Mouse (Mus musculus) forebrain, postnatal 0 days (tissue): ENCODE data around the gene Galntl6. TPM values are rescaled to one million over a fixed set of nuclear protein-coding genes. Genes with fewer than 3 reads are reported as not detected.
A peak's percentile ranks its signal among the peaks of the same experiment; 100 is the strongest.
"Not testable (repeated sequence)": the region's sequence is repeated elsewhere in the genome, so short reads cannot be mapped to it uniquely, and the experiment has no call there.

ENCODE experiments used
- ATAC-seq: fragments of 200-750 bp; cut with Nextera tagmentation; 2 replicates; pipeline ENCODE4 v1.8.0; 2017; ENCODE audit warnings: mild to moderate bottlenecking, moderate library complexity
- DNase-seq: peaks from one replicate; pipeline ENCODE4 v3.0.0-alpha.2; 2015
- H3K27ac ChIP-seq: fragments of 300-500 bp; sonication (generic); 2 replicates; pipeline ENCODE4 v1.5.1; 2014; ENCODE audit warnings: low read depth, mild to moderate bottlenecking, antibody characterized with exemption, low read length, moderate library complexity, mixed read lengths
- H3K27me3 ChIP-seq: fragments of 300-500 bp; sonication (generic); 2 replicates; pipeline ENCODE4 v1.6.1; 2014; ENCODE audit warnings: mild to moderate bottlenecking, low read length, mixed read lengths; ENCODE audit not compliant: insufficient read depth
- H3K36me3 ChIP-seq: fragments of 300-500 bp; sonication (generic); 2 replicates; pipeline ENCODE4 v1.6.1; 2014; ENCODE audit warnings: mild to moderate bottlenecking, moderate library complexity; ENCODE audit not compliant: insufficient read depth
- H3K4me1 ChIP-seq: fragments of 300-500 bp; sonication (generic); 2 replicates; pipeline ENCODE4 v1.6.1; 2014; ENCODE audit warnings: antibody characterized with exemption; ENCODE audit not compliant: insufficient read depth
- H3K4me2 ChIP-seq: fragments of 300-500 bp; sonication (generic); 2 replicates; pipeline ENCODE4 v1.6.1; 2014; ENCODE audit warnings: low read depth, mild to moderate bottlenecking, moderate library complexity
- H3K4me3 ChIP-seq: fragments of 300-500 bp; sonication (generic); 2 replicates; pipeline ENCODE4 v1.5.1; 2014; ENCODE audit warnings: low read depth, low read length, mixed read lengths
- H3K9ac ChIP-seq: fragments of 300-500 bp; sonication (generic); 2 replicates; pipeline ENCODE4 v1.6.1; 2014; ENCODE audit warnings: mild to moderate bottlenecking
- H3K9me3 ChIP-seq: fragments of 300-500 bp; sonication (generic); 2 replicates; pipeline ENCODE4 v1.6.1; 2016; ENCODE audit warnings: low read length
- CTCF ChIP-seq: sonication (generic); IDR thresholded peaks from 2 replicates; pipeline ENCODE4 v1.5.1; 2016; ENCODE audit warnings: antibody characterized with exemption, control low read depth, low read depth
- WGBS: fragments of 180-500 bp; shearing (Covaris S2); extraction: QIAGEN DNeasy Blood & Tissue Kit; methylation state at CpG from one replicate; pipeline ENCODE4 v1.1.7; 2014; 5-methylcytosine and 5-hydroxymethylcytosine counted together
- polyA plus RNA-seq: library from polyadenylated mRNA; unstranded; fragments of >200 nt; fragmentation: Nextera tagmentation; extraction: Ambion mirVana; gene quantifications from 2 replicates; pipeline ENCODE4 v1.2.1, GENCODE M21; 2015
- total RNA-seq: library from RNA; depleted of rRNA; stranded (reverse); fragments of >200 nt; gene quantifications from 2 replicates; pipeline ENCODE4 v1.2.3, GENCODE M21; 2014

Galntl6 gene
- total and polyA plus RNA-seq, 2 experiments from 2014 or later = 15.0 to 27.8 TPM

DNA sequence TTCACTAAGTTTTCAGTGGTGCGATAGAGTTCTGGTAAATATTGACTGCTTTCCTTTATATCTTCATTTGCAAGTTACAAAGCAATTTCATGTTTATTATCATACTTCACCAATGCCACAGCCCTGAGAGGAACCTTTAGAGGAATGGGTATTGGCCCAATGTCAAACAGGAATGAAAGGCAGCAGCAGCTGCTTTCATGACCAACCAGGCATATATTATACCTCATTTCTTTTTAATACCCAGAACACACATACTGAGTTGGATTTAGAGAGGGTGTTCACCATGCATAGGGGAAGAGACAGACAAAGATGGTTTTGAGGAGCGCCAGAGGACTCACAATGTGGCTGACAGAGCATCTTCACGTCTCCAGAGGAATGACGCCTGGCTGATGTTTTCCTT is 1147.2 kb downstream of the Galntl6 start:
- H3K4me3 ChIP-seq = no peak overlapping the region
- H3K27ac ChIP-seq = no peak overlapping the region
- WGBS = 38% methylated on average over 4 of the region's 4 CpGs
- H3K4me1 ChIP-seq = peaks cover 6% of the 10 kb centered on the region; the same call in 1 of the 2 replicates
- H3K4me2 ChIP-seq = no peak overlapping the region
- ATAC-seq = no peak
- no peak for DNase-seq
- H3K9me3 ChIP-seq = no peaks in the 10 kb centered on the region
- H3K9ac ChIP-seq = no peak overlapping the region
- no peaks in the 10 kb centered on the region for H3K36me3 ChIP-seq
- TF ChIP-seq CTCF = no peak
- H3K27me3 ChIP-seq = no peaks in the 10 kb centered on the region

DNA sequence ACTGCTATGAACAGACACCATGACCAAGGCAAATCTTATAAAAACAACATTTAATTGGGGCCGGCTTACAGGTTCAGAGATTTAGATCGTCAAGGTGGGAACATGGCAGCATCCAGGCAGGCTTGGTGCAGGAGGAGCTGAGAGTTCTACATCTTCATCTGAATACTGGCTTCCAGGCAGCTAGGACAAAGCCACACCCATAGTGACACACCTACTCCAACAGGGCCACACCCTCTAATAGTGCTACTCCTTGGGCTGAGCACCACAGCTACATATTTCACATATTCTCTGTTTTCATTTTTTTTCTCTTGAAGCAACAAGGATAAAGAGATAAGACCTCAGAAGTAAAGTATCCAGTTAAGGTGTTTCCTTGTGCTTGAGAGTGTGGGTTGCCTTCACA is 1149.8 kb downstream of the Galntl6 start:
- not testable (repeated sequence) for H3K4me2 ChIP-seq, H3K27me3 ChIP-seq, ATAC-seq, H3K36me3 ChIP-seq, H3K9me3 ChIP-seq, H3K9ac ChIP-seq, H3K4me1 ChIP-seq, H3K27ac ChIP-seq, DNase-seq, H3K4me3 ChIP-seq
- WGBS = 89% methylated on average over 2 of the region's 2 CpGs

DNA sequence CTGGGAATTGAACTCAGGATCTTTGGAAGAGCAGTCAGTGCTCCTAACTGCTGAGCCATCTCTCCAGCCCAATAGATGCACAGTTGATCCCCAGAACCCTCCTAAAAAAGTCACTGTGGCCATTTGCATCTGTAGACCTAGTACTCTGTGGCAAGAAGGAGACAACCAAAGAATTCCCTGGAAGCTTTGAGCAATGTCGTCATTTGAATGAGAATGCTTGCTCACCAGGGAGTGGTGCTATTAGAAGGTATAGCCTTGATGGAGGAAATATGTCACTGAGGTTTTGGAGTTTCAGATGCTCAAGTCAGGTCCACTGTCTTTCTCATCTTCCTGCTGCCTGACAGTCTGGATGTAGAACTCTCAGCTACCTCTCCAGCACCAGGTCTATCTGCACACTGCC is 1151.5 kb downstream of the Galntl6 start:
- TF ChIP-seq CTCF = no peak
- H3K9me3 ChIP-seq = no peaks in the 10 kb centered on the region
- H3K36me3 ChIP-seq = no peaks in the 10 kb centered on the region
- no peaks in the 10 kb centered on the region for H3K27me3 ChIP-seq
- ATAC-seq (no peak), DNase-seq (no peak)
- H3K4me1 ChIP-seq = peaks cover 2% of the 10 kb centered on the region; the same call in 1 of the 2 replicates
- H3K4me2 ChIP-seq = no peak overlapping the region
- no peak overlapping the region for H3K27ac ChIP-seq
- no peak overlapping the region for H3K9ac ChIP-seq
- H3K4me3 ChIP-seq = no peak overlapping the region
- 71% methylated on average over 1 of the region's 1 CpGs for WGBS

DNA sequence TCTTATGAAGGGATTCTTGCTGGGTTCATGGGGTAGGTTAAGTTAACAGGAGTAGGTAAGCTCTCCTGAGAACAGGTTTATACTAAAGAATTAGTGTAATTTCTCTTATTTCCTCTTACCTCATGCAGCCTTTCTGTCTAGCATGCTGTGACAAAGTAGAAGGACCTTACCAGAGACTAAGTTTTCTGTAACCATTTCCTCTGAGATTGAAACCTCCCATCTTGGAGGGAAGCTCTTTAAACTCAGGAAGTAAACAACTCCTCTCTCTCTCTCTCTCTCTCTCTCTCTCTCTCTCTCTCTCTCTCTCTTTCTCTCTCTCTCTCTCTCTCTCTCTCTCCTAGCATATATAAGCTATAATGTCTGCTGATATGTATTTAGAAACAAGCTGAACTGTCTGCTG is 1153.6 kb downstream of the Galntl6 start:
- Histone ChIP-seq H3K4me1 (no peaks in the 10 kb centered on the region), H3K9me3 (no peaks in the 10 kb centered on the region), H3K9ac (no peak overlapping the region), H3K27me3 (no peaks in the 10 kb centered on the region), H3K4me3 (no peak overlapping the region), H3K36me3 (no peaks in the 10 kb centered on the region), H3K27ac (no peak overlapping the region), H3K4me2 (no peak overlapping the region)
- no peak for ATAC-seq
- no peak for TF ChIP-seq CTCF
- no peak for DNase-seq

DNA sequence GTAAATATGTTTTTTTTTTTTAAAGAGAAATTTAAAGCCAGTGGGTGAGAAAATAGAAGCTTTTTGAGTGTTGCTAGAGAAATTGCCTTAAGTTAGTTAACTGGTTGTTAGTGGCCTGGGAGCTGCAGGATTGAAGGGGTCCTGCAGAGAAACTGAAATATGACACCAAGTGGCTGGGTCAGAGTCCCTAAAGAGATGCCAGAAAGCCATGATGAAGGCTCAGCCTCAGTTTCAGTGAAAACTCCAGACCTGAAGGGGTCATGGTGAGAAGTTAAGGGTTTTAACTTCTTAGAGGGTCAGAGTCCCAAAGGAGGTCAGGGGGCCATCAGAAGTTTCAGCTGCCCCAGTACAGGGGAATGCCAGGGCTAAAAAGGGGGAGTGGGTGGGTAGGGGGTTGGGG is 1155.0 kb downstream of the Galntl6 start:
- TF ChIP-seq CTCF = no peak
- Histone ChIP-seq H3K9ac (no peak overlapping the region), H3K4me3 (no peak overlapping the region), H3K27me3 (no peaks in the 10 kb centered on the region), H3K36me3 (no peaks in the 10 kb centered on the region), H3K27ac (no peak overlapping the region), H3K4me2 (no peak overlapping the region), H3K9me3 (no peaks in the 10 kb centered on the region), H3K4me1 (no peaks in the 10 kb centered on the region)
- no peak for ATAC-seq
- no peak for DNase-seq

DNA sequence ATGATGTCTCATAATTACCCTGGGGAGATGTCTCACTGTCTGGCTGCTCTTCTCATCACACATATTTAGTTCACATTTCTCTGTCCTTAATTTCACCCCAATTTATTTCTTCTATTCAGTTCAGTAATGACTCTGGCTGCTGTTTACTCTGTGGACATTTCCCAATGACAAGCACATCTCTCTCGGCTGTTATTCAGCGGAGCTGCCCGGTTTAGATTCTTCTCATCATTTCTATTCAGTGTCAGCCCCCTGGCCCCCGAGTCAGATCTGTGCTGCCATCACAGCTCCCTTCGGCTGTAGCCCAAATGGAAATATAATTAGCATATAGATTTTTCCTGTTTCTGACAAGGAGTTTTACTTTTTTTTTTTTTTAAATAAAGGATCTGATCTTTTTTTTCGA is 1158.4 kb downstream of the Galntl6 start:
- H3K4me2 ChIP-seq = peak overlapping the region; percentile 2; the same call in 1 of the 2 replicates
- H3K36me3 ChIP-seq = no peaks in the 10 kb centered on the region
- H3K27me3 ChIP-seq = no peaks in the 10 kb centered on the region
- DNase-seq (no peak), ATAC-seq (0 out of 2 replicates have a peak, but pooled peaks have one; percentile 16)
- H3K9me3 ChIP-seq = no peaks in the 10 kb centered on the region
- no peak overlapping the region for H3K4me3 ChIP-seq
- H3K9ac ChIP-seq = no peak overlapping the region
- H3K27ac ChIP-seq = no peak overlapping the region
- 12% methylated on average over 6 of the region's 6 CpGs for WGBS
- H3K4me1 ChIP-seq = no peaks in the 10 kb centered on the region
- no peak for TF ChIP-seq CTCF

DNA sequence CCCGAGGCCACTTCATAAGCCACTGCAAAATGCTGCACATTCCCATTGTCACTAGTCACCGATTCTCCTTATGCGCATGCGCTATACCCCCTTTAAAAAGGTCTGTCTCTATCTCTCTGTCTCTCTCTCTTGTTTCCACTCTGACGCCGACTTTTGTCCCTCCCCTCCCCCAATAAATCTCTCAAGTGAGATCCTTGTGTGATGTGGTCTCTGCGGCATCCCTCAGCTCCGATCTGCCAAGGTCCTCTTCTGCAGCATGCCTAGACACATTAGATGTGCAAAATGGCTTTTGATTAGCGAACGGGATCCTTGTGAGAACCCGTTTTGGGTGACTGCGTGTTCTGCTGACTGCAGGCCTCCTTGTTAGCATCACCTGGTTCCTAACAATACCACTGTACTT is 1168.8 kb downstream of the Galntl6 start:
- TF ChIP-seq CTCF = no peak
- ATAC-seq = no peak
- no peak overlapping the region for H3K4me3 ChIP-seq
- H3K27ac ChIP-seq = no peak overlapping the region
- no peaks in the 10 kb centered on the region for H3K9me3 ChIP-seq
- H3K4me2 ChIP-seq = no peak overlapping the region
- WGBS = 90% methylated on average over 12 of the region's 12 CpGs
- H3K27me3 ChIP-seq = no peaks in the 10 kb centered on the region
- no peaks in the 10 kb centered on the region for H3K36me3 ChIP-seq
- no peak overlapping the region for H3K9ac ChIP-seq
- no peaks in the 10 kb centered on the region for H3K4me1 ChIP-seq
- DNase-seq = no peak

DNA sequence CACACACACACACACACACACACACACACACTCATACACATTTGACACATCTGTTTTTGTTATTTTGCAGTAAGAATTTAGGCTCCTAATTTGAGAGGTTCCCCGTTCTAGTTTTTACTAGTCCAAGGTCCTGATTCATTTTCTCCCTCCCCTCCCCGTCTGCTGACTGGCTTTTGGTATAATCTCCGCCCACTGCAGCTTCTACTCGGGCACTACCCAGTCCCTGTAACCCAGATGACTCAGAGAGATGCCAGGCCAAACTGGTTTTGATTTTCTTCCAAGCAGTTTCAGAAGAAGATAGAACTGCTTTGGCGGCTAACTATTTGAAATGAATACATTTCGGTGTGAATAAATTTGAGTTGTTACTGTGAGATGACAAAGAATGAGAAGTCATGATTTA is 1170.5 kb downstream of the Galntl6 start:
- no peak for TF ChIP-seq CTCF
- no peak for DNase-seq

More for the DNA sequence above, 1170.5 kb downstream of the Galntl6 start:
- Histone ChIP-seq H3K9ac (no peak overlapping the region), H3K4me3 (no peak overlapping the region), H3K4me2 (no peak overlapping the region), H3K27me3 (no peaks in the 10 kb centered on the region), H3K9me3 (no peaks in the 10 kb centered on the region), H3K36me3 (no peaks in the 10 kb centered on the region), H3K27ac (no peak overlapping the region), H3K4me1 (no peaks in the 10 kb centered on the region)
- ATAC-seq = no peak
- 45% methylated on average over 6 of the region's 6 CpGs for WGBS
